Mouse (Mus musculus): ENCODE results near the gene Tmem92. TPM values are rescaled to one million over a fixed set of nuclear protein-coding genes. Genes with fewer than 3 reads are reported as not detected.

Tmem92 gene
- polyA plus RNA-seq, 1 experiment from 2014 or later, result not detected

DNA sequence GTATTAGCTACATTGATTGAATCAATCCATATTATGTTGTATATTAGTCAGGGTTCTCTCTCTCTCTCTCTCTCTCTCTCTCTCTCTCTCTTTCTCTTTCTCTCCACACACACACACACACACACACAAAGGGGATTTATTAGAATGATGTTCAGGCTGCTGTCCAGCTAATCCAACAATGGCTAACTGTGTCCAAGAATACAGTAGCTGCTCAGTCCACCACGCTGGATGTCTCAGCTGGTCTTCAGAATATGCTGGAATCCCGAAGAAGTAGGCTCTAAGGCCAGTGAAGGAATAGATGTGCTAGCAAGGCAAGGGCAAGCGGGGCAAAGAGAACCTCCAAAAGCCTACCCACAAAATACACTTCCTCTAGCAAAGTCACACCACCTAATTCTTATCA lies 55.2 kb downstream of the Tmem92 start:
- Histone ChIP-seq H3K36me3 (no peaks in the 10 kb centered on the region), H3K4me1 (no peaks in the 10 kb centered on the region), H3K27ac (replicated peaks) (no peak overlapping the region), H3K4me3 (replicated peaks) (no peak overlapping the region), H3K4me2 (replicated peaks) (no peak overlapping the region), H3K9me3 (replicated peaks) (no peaks in the 10 kb centered on the region), H3K9ac (no peak overlapping the region), H3K27me3 (no peaks in the 10 kb centered on the region)
- ATAC-seq (ENCODE audit: insufficient number of reproducible peaks, low FRiP score, low TSS enrichment, low read depth), result no peak
- 89% methylated on average over 3 of the region's 3 CpGs for WGBS

Other genes starting within 250 kb of the Tmem92 start
- gene Rsad1, start 233.4 kb downstream of the Tmem92 start, polyA plus RNA-seq (2015; fragmentation: Nextera tagmentation; extraction: Ambion mirVana), result 4.3 and 5.4 TPM in 2 replicates
- gene Chad, start 217.7 kb downstream of the Tmem92 start, polyA plus RNA-seq (2015; fragmentation: Nextera tagmentation; extraction: Ambion mirVana), result 7.5 and 12.0 TPM in 2 replicates
- gene Acsf2, start 180.8 kb downstream of the Tmem92 start, polyA plus RNA-seq (2015; fragmentation: Nextera tagmentation; extraction: Ambion mirVana), result 5.9 and 6.1 TPM in 2 replicates
- 209 and 216 TPM in 2 replicates for gene Lrrc59, start 152.9 kb downstream of the Tmem92 start, polyA plus RNA-seq (2015; fragmentation: Nextera tagmentation; extraction: Ambion mirVana)
- gene Mrpl27, start 128.9 kb downstream of the Tmem92 start, polyA plus RNA-seq (2015; fragmentation: Nextera tagmentation; extraction: Ambion mirVana), result 138 and 141 TPM in 2 replicates
- 12.9 and 15.8 TPM in 2 replicates for gene Eme1, start 128.7 kb downstream of the Tmem92 start, polyA plus RNA-seq (2015; fragmentation: Nextera tagmentation; extraction: Ambion mirVana)
- 26.3 and 27.3 TPM in 2 replicates for gene Xylt2, start 105.2 kb downstream of the Tmem92 start, polyA plus RNA-seq (2015; fragmentation: Nextera tagmentation; extraction: Ambion mirVana)
- 0.45 and 0.79 TPM in 2 replicates for gene Gm11541, start 78.2 kb downstream of the Tmem92 start, polyA plus RNA-seq (2015; fragmentation: Nextera tagmentation; extraction: Ambion mirVana)
- not detected in 2 replicates for gene Cdc34b, start 40.9 kb downstream of the Tmem92 start, polyA plus RNA-seq (2015; fragmentation: Nextera tagmentation; extraction: Ambion mirVana)
- gene Col1a1, start 153.5 kb upstream of the Tmem92 start, polyA plus RNA-seq (2015; fragmentation: Nextera tagmentation; extraction: Ambion mirVana), result 4,177 and 4,242 TPM in 2 replicates
- gene Hils1, start 184.9 kb upstream of the Tmem92 start, polyA plus RNA-seq (2015; fragmentation: Nextera tagmentation; extraction: Ambion mirVana), result 0.25 TPM in 1 of 2 replicates, not detected in the other
- gene Sgca, start 193.6 kb upstream of the Tmem92 start, polyA plus RNA-seq (2015; fragmentation: Nextera tagmentation; extraction: Ambion mirVana), result 11.7 and 14.6 TPM in 2 replicates
- gene Ppp1r9b, start 208.3 kb upstream of the Tmem92 start, polyA plus RNA-seq (2015; fragmentation: Nextera tagmentation; extraction: Ambion mirVana), result 11.0 and 12.8 TPM in 2 replicates
- gene Samd14, start 227.2 kb upstream of the Tmem92 start, polyA plus RNA-seq (2015; fragmentation: Nextera tagmentation; extraction: Ambion mirVana), result 29.7 and 33.9 TPM in 2 replicates